Mouse (Mus musculus) erythroblast, embryonic 14.5 days (primary cell): ENCODE data around the gene Cdyl2.

Experiments
- GATA1 ChIP-seq: IDR thresholded peaks from 2 replicates; pipeline ENCODE4 v1.6.1; 2012; ENCODE audit warnings: low read length, inconsistent platforms, mixed read lengths
- TAL1 ChIP-seq: IDR thresholded peaks from 3 replicates; pipeline ENCODE4 v1.6.1; 2012; ENCODE audit warnings: low read length, inconsistent platforms, mixed read lengths

DNA sequence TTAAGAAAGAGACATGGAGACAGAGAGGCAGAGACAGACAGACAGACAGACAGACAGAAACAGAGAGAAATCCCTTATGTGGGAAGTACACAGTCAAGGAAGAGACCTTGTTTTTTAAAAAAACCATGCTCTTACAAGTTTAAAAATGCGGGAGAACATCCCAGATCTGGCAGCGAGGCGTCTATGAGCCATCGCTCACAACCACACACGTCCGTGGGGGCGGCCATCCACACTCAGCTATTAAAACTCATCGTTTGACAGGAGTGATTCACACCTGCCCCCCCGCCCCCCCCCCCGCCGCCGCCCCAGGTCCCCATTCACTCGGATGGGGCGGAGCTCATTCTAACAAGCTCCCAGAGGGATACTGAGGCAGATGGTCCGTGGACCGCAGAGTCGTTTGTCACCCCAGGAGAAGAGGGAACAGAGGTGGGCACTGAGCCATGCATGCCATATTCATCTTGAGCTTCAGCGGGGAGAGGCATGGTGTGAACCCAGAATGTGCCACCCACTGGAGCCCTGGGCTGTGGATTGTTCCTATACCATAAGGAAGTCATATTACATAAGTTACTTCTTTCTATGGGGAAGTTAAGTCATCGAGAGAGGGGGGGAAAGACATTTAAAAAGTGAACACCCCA lies 113.0 kb downstream of the Cdyl2 start:
- TF ChIP-seq GATA1 (no peak), TAL1 (no peak)
